Mouse (Mus musculus) CH12.LX (cell line): ENCODE data around the gene Bdkrb2. TPM values are rescaled to one million over a fixed set of nuclear protein-coding genes. Genes with fewer than 3 reads are reported as not detected.

Experiments
- DNase-seq: peaks from one replicate; pipeline ENCODE4 v3.0.0-alpha.2; 2013; ENCODE audit errors: extremely low read depth
- H3K27ac ChIP-seq: 2 replicates; pipeline ENCODE4 v1.5.1; 2012; ENCODE audit warnings: low read depth, mild to moderate bottlenecking, control low read depth, moderate library complexity; ENCODE audit not compliant: insufficient read depth
- H3K27me3 ChIP-seq: replicated peaks from 2 replicates; pipeline ENCODE3; 2012; ENCODE audit warnings: inconsistent platforms
- H3K36me3 ChIP-seq, 2 experiments: replicated peaks in 1 of 2; 2 replicates each; pipeline versions ENCODE3 to v1.6.1; 2012; ENCODE audit warnings: inconsistent platforms in 1 of 2, low read length in 1 of 2, mild to moderate bottlenecking in 1 of 2, mixed read lengths in 1 of 2, moderate library complexity in 1 of 2; ENCODE audit not compliant: control insufficient read depth in 1 of 2, insufficient read depth in 1 of 2
- H3K4me1 ChIP-seq, 2 experiments: 2 replicates each; pipeline ENCODE4 v1.6.1; 2012; ENCODE audit warnings: inconsistent platforms in 1 of 2, moderate library complexity in 1 of 2; ENCODE audit not compliant: insufficient read depth in 2 of 2, control insufficient read depth in 1 of 2
- H3K4me2 ChIP-seq: 2 replicates; pipeline ENCODE4 v1.6.1; 2012; ENCODE audit warnings: low read depth, mild to moderate bottlenecking, control low read depth; ENCODE audit not compliant: poor library complexity, insufficient read depth, severe bottlenecking
- H3K4me3 ChIP-seq, 3 experiments: fragments of 150-350 bp in 1 of 3; sonication (generic) in 1 of 3; replicated peaks in 1 of 3; 2 replicates each; pipeline versions ENCODE3 to v1.5.1; 2011 to 2012; ENCODE audit warnings: low read depth in 2 of 3, low read length in 2 of 3, mild to moderate bottlenecking in 2 of 3, moderate library complexity in 2 of 3, control low read depth in 1 of 3, improper control_type of control experiment in 1 of 3, inconsistent platforms in 1 of 3, mixed read lengths in 1 of 3; ENCODE audit not compliant: poor library complexity in 1 of 3
- H3K79me2 ChIP-seq: replicated peaks from 2 replicates; pipeline ENCODE4 v1.6.1; 2012; ENCODE audit warnings: mild to moderate bottlenecking, moderate library complexity; ENCODE audit not compliant: control insufficient read depth, poor library complexity, insufficient read depth, severe bottlenecking; ENCODE audit errors: extremely low read depth
- H3K9ac ChIP-seq: 2 replicates; pipeline ENCODE4 v1.6.1; 2012; ENCODE audit warnings: low read depth, mild to moderate bottlenecking, control low read depth, moderate library complexity; ENCODE audit not compliant: insufficient read depth
- H3K9me3 ChIP-seq: replicated peaks from 2 replicates; pipeline ENCODE3; 2012; ENCODE audit warnings: low read length, inconsistent platforms, mixed read lengths
- CHD2 ChIP-seq: IDR thresholded peaks from 2 replicates; pipeline ENCODE4 v1.6.1; 2011; ENCODE audit warnings: low read length, improper control_type of control experiment
- CTCF ChIP-seq, 2 experiments: IDR thresholded peaks in 1 of 2; conservative IDR thresholded peaks in 1 of 2; 2 replicates each; pipeline ENCODE4 v1.5.1; 2011 to 2012; ENCODE audit warnings: low read depth in 2 of 2, low read length in 2 of 2, improper control_type of control experiment in 1 of 2, inconsistent platforms in 1 of 2, mild to moderate bottlenecking in 1 of 2, moderate library complexity in 1 of 2
- GABPA ChIP-seq: IDR thresholded peaks from 2 replicates; pipeline ENCODE4 v1.6.1; 2012; ENCODE audit warnings: low read depth, low read length, improper control_type of control experiment, inconsistent platforms; ENCODE audit not compliant: insufficient replicate concordance
- HCFC1 ChIP-seq: IDR thresholded peaks from 2 replicates; pipeline ENCODE4 v1.6.1; 2012; ENCODE audit warnings: low read depth, mild to moderate bottlenecking, inconsistent platforms, low read length, improper control_type of control experiment
- IRF4 ChIP-seq: IDR thresholded peaks from 2 replicates; pipeline ENCODE4 v1.6.1; 2014; ENCODE audit warnings: low read depth, mild to moderate bottlenecking, inconsistent platforms, low read length, improper control_type of control experiment
- JUN ChIP-seq: IDR thresholded peaks from 2 replicates; pipeline ENCODE4 v1.6.1; 2011; ENCODE audit warnings: low read depth, mild to moderate bottlenecking, low read length, improper control_type of control experiment, moderate library complexity; ENCODE audit not compliant: insufficient read depth
- JUND ChIP-seq: conservative IDR thresholded peaks from 2 replicates; pipeline ENCODE4 v1.6.1; 2011; ENCODE audit warnings: low read depth, low read length, improper control_type of control experiment
- MAX ChIP-seq: IDR thresholded peaks from 2 replicates; pipeline ENCODE4 v1.6.1; 2011; ENCODE audit warnings: low read length, improper control_type of control experiment
- MAZ ChIP-seq: IDR thresholded peaks from 2 replicates; pipeline ENCODE4 v1.6.1; 2012; ENCODE audit warnings: low read depth, mild to moderate bottlenecking, inconsistent platforms, low read length, improper control_type of control experiment, moderate library complexity
- MYC ChIP-seq: IDR thresholded peaks from 2 replicates; pipeline ENCODE4 v1.6.1; 2011; ENCODE audit warnings: low read depth, mild to moderate bottlenecking, improper control_type of control experiment, low read length
- NELFE ChIP-seq: IDR thresholded peaks from 2 replicates; pipeline ENCODE4 v1.6.1; 2011; ENCODE audit warnings: low read depth, low read length, improper control_type of control experiment
- NRF1 ChIP-seq: IDR thresholded peaks from 2 replicates; pipeline ENCODE4 v1.6.1; 2014; ENCODE audit warnings: low read depth, mild to moderate bottlenecking, inconsistent platforms, low read length, improper control_type of control experiment, moderate library complexity
- PAX5 ChIP-seq: IDR thresholded peaks from 2 replicates; pipeline ENCODE4 v1.6.1; 2012; ENCODE audit warnings: low read length, inconsistent platforms, mixed read lengths
- POLR2A ChIP-seq: IDR thresholded peaks from 2 replicates; pipeline ENCODE4 v1.6.1; 2011; ENCODE audit warnings: low read depth, mild to moderate bottlenecking, improper control_type of control experiment, low read length
- SIN3A ChIP-seq: IDR thresholded peaks from 2 replicates; pipeline ENCODE4 v1.6.1; 2012; ENCODE audit warnings: low read length, improper control_type of control experiment, inconsistent platforms
- SMC3 ChIP-seq: IDR thresholded peaks from 2 replicates; pipeline ENCODE4 v1.6.1; 2011; ENCODE audit warnings: low read depth, low read length, improper control_type of control experiment
- TBP ChIP-seq: conservative IDR thresholded peaks from 2 replicates; pipeline ENCODE4 v1.6.1; 2011; ENCODE audit warnings: low read depth, low read length, improper control_type of control experiment
- TCF12 ChIP-seq: IDR thresholded peaks from 2 replicates; pipeline ENCODE4 v1.6.1; 2014; ENCODE audit warnings: low read depth, mild to moderate bottlenecking, inconsistent platforms, low read length, improper control_type of control experiment
- UBTF ChIP-seq: IDR thresholded peaks from 2 replicates; pipeline ENCODE4 v1.6.1; 2012; ENCODE audit warnings: low read depth, mild to moderate bottlenecking, inconsistent platforms, low read length, improper control_type of control experiment, moderate library complexity
- USF1 ChIP-seq: IDR thresholded peaks from 2 replicates; pipeline ENCODE4 v1.6.1; 2014; ENCODE audit warnings: low read depth, mild to moderate bottlenecking, inconsistent platforms, low read length, improper control_type of control experiment
- USF2 ChIP-seq: conservative IDR thresholded peaks from 2 replicates; pipeline ENCODE4 v1.6.1; 2011; ENCODE audit warnings: low read depth, low read length, improper control_type of control experiment
- ZKSCAN1 ChIP-seq: IDR thresholded peaks from 2 replicates; pipeline ENCODE4 v1.6.1; 2012; ENCODE audit warnings: low read depth, inconsistent platforms, low read length, improper control_type of control experiment, borderline replicate concordance
- ZMIZ1 ChIP-seq: IDR thresholded peaks from 2 replicates; pipeline ENCODE4 v1.6.1; 2012; ENCODE audit warnings: low read depth, mild to moderate bottlenecking, inconsistent platforms, low read length, improper control_type of control experiment
- ZNF384 ChIP-seq: IDR thresholded peaks from 2 replicates; pipeline ENCODE4 v1.6.1; 2012; ENCODE audit warnings: low read depth, low read length, improper control_type of control experiment, inconsistent platforms
- dilution Hi-C: fragments of 300-500 bp; cut with MboI; formaldehyde crosslinking; loops from 2 replicates; pipeline ENCODE4 v1.14.3; 2020; ENCODE audit warnings: low sequenced_read_pairs; ENCODE audit not compliant: extremely low pct_unique_long_range_greater_than_20kb, extremely low pct_ligation_motif_present
- in situ Hi-C: fragments of 300-500 bp; cut with MboI; formaldehyde crosslinking; loops from 3 replicates; pipeline ENCODE4 v1.14.3; 2019; ENCODE audit warnings: low sequenced_read_pairs, low pct_ligation_motif_present, low pct_unique_long_range_greater_than_20kb, mixed read lengths
- polyA plus RNA-seq: library from polyadenylated mRNA; unstranded; fragments of >175 nt; gene quantifications from 2 replicates; pipeline ENCODE4 v1.2.1, GENCODE M21; 2012; ENCODE audit warnings: low read depth; ENCODE audit not compliant: insufficient read length
- total RNA-seq, 2 experiments: library from RNA; depleted of rRNA; stranded (reverse); fragments of 300-350 nt in 1 of 2; fragments of >200 nt in 1 of 2; gene quantifications; 2 replicates each; pipeline ENCODE4 v1.2.3; 2012 to 2014

The Bdkrb2 gene
- total and polyA plus RNA-seq, 3 experiments, result 0.06 TPM; not detected in 2

- no peaks in the 10 kb centered on the region for H3K79me2 ChIP-seq
- H3K4me3 ChIP-seq, result no peak overlapping the region
- no peaks in the 10 kb centered on the region for H3K36me3 ChIP-seq
- DNase-seq, result no peak
- no peak overlapping the region for H3K27ac ChIP-seq
- H3K4me2 ChIP-seq, result no peak overlapping the region
- TF ChIP-seq PAX5, result no peak
- no peak for TF ChIP-seq UBTF
- TF ChIP-seq TCF12, result no peak
- no peak for TF ChIP-seq MYC
- no peak for TF ChIP-seq NRF1
- TF ChIP-seq CTCF (conservative IDR thresholded peaks at IDR 0.05 in 1 of 2, IDR thresholded peaks at IDR 0.05 in 1 of 2; ENCODE audit: low read depth in 2 of 2, low read length in 2 of 2), result no peak
- TF ChIP-seq ZKSCAN1, result no peak
- no peak for TF ChIP-seq JUN
- no peak for TF ChIP-seq SMC3
- TF ChIP-seq SIN3A, result no peak
- TF ChIP-seq JUND, result no peak
- no peak for TF ChIP-seq ZNF384
- no peak for TF ChIP-seq GABPA
- no peak for TF ChIP-seq NELFE
- no peak for TF ChIP-seq MAZ
- no peak for TF ChIP-seq TBP
- TF ChIP-seq HCFC1, result no peak
- peaks cover 0 to 22% of the 10 kb centered on the region in 2 experiments; a peak in 2 of 4 replicates for H3K4me1 ChIP-seq
- dilution Hi-C loops, result no loop called here
- peaks cover 3% of the 10 kb centered on the region for H3K9me3 ChIP-seq
- H3K9ac ChIP-seq, result no peak overlapping the region
- in situ Hi-C loops, result no loop called here
- no peaks in the 10 kb centered on the region for H3K27me3 ChIP-seq
These were observed 45.9 kb upstream of the Bdkrb2 start for GRCm38 (mm10) chr12:105517026-105517675.

GRCm38 (mm10) chr12:105519851-105520250, 43.2 kb upstream of the Bdkrb2 start:
- H3K79me2 ChIP-seq, result no peaks in the 10 kb centered on the region
- in situ Hi-C loops, result no loop called here
- dilution Hi-C loops, result no loop called here

More at GRCm38 (mm10) chr12:105519851-105520250, 43.2 kb upstream of the Bdkrb2 start:
- Histone ChIP-seq H3K36me3 (no peaks in the 10 kb centered on the region), H3K27me3 (no peaks in the 10 kb centered on the region), H3K9me3 (peaks cover 3% of the 10 kb centered on the region), H3K4me2 (no peak overlapping the region), H3K4me3 (no peak overlapping the region), H3K4me1 (no peaks in the 10 kb centered on the region), H3K9ac (no peak overlapping the region), H3K27ac (no peak overlapping the region)
- no peak for DNase-seq
- no peak for TF ChIP-seq HCFC1
- no peak for TF ChIP-seq USF2
- TF ChIP-seq ZMIZ1, result no peak
- TF ChIP-seq CHD2, result no peak
- no peak for TF ChIP-seq IRF4
- no peak for TF ChIP-seq USF1
- TF ChIP-seq POLR2A, result no peak
- TF ChIP-seq GABPA, result no peak
- no peak for TF ChIP-seq ZNF384
- no peak for TF ChIP-seq MAX
